Mouse (Mus musculus) hindlimb bud, embryonic 11.5 days (tissue): ENCODE measurements at regions not wholly inside any gene's neighbourhood (a gene's known extent, or its start where the extent isn't known, plus 50 kb on each side); places are given as distances from the start of the nearest gene placed in this dataset.

ENCODE experiments used
- DNase-seq: peaks from one replicate; pipeline ENCODE4 v3.0.0-alpha.2; 2012; ENCODE audit warnings: low read depth, low spot score; ENCODE audit errors: extremely low spot score

GRCm38 (mm10) chr1:73460598-73460997 is 444.9 kb upstream of the Tnp1 start:
- DNase-seq: no peak

- DNase-seq: no peak
Measured at GRCm38 (mm10) chr1:73459754-73460534, 444.2 kb upstream of the Tnp1 start.

GRCm38 (mm10) chr1:73457261-73457660 is 441.6 kb upstream of the Tnp1 start:
- no peak for DNase-seq

GRCm38 (mm10) chr1:73456359-73457062 is 440.8 kb upstream of the Tnp1 start:
- no peak for DNase-seq

GRCm38 (mm10) chr1:73444216-73444890 is 428.6 kb upstream of the Tnp1 start:
- no peak for DNase-seq

- no peak for DNase-seq
Measured at GRCm38 (mm10) chr1:73438385-73438784, 422.7 kb upstream of the Tnp1 start.

- DNase-seq: no peak
Measured at GRCm38 (mm10) chr1:73428101-73428500, 412.4 kb upstream of the Tnp1 start.

GRCm38 (mm10) chr1:73425049-73425448 is 409.3 kb upstream of the Tnp1 start:
- DNase-seq: no peak

GRCm38 (mm10) chr1:73418196-73418595 is 402.5 kb upstream of the Tnp1 start:
- no peak for DNase-seq

GRCm38 (mm10) chr1:73411452-73411851 is 395.7 kb upstream of the Tnp1 start:
- DNase-seq: no peak

GRCm38 (mm10) chr1:73399178-73399577 is 383.5 kb upstream of the Tnp1 start:
- no peak for DNase-seq

- no peak for DNase-seq
Measured at GRCm38 (mm10) chr1:73395034-73395433, 379.3 kb upstream of the Tnp1 start.

- no peak for DNase-seq
Measured at GRCm38 (mm10) chr1:73394466-73394865, 378.8 kb upstream of the Tnp1 start.

GRCm38 (mm10) chr1:73392077-73392476 is 376.4 kb upstream of the Tnp1 start:
- no peak for DNase-seq

GRCm38 (mm10) chr1:73389976-73390375 is 374.3 kb upstream of the Tnp1 start:
- DNase-seq: no peak

GRCm38 (mm10) chr1:73389174-73389573 is 373.5 kb upstream of the Tnp1 start:
- DNase-seq: no peak

- DNase-seq: no peak
Measured at GRCm38 (mm10) chr1:73381578-73381977, 365.9 kb upstream of the Tnp1 start.

GRCm38 (mm10) chr1:73374531-73375375 is 359.0 kb upstream of the Tnp1 start:
- no peak for DNase-seq

- no peak for DNase-seq
Measured at GRCm38 (mm10) chr1:73368222-73368621, 352.5 kb upstream of the Tnp1 start.

- no peak for DNase-seq
Measured at GRCm38 (mm10) chr1:73365842-73366241, 350.1 kb upstream of the Tnp1 start.

- no peak for DNase-seq
Measured at GRCm38 (mm10) chr1:73364300-73364683, 348.6 kb upstream of the Tnp1 start.
